Mouse (Mus musculus) kidney, adult 9 months (tissue): ENCODE data around the gene Aldh5a1.
"Not testable (repeated sequence)": the region's sequence is repeated elsewhere in the genome, so short reads cannot be mapped to it uniquely, and the experiment has no call there.

Experiments used
- DNase-seq: peaks from one replicate; pipeline ENCODE4 v3.0.0; 2022

The Aldh5a1 gene

GRCm38 (mm10) chr13:24937108-24937838 is at the start of gene Aldh5a1:
Gene Aldh5a1 (minus strand): TSS chr13:24937661.
- DNase-seq, result peak; percentile 74

- no peak for DNase-seq
These were observed 48.0 kb upstream of the Aldh5a1 start for GRCm38 (mm10) chr13:24985435-24985834.

GRCm38 (mm10) chr13:24981031-24981430 is 43.6 kb upstream of the Aldh5a1 start:
- DNase-seq, result no peak

GRCm38 (mm10) chr13:24977820-24978342 is 40.4 kb upstream of the Aldh5a1 start:
- peak; percentile 95 for DNase-seq

- DNase-seq, result no peak
These were observed 38.9 kb upstream of the Aldh5a1 start for GRCm38 (mm10) chr13:24976384-24976783.

- DNase-seq, result not testable (repeated sequence)
These were observed 34.3 kb upstream of the Aldh5a1 start for GRCm38 (mm10) chr13:24971776-24972175.

- no peak for DNase-seq
These were observed 28.4 kb upstream of the Aldh5a1 start for GRCm38 (mm10) chr13:24965846-24966201.

GRCm38 (mm10) chr13:24965130-24965845 is 27.8 kb upstream of the Aldh5a1 start:
- no peak for DNase-seq

- no peak for DNase-seq
These were observed 24.7 kb upstream of the Aldh5a1 start for GRCm38 (mm10) chr13:24962119-24962518.

- peak; percentile 60 for DNase-seq
These were observed 22.6 kb upstream of the Aldh5a1 start for GRCm38 (mm10) chr13:24960084-24960483.

GRCm38 (mm10) chr13:24958671-24959070 is 21.2 kb upstream of the Aldh5a1 start:
- DNase-seq, result no peak

GRCm38 (mm10) chr13:24955500-24955899 is 18.0 kb upstream of the Aldh5a1 start:
- no peak for DNase-seq

- no peak for DNase-seq
These were observed 17.6 kb upstream of the Aldh5a1 start for GRCm38 (mm10) chr13:24955091-24955490.

- DNase-seq, result no peak
These were observed 15.2 kb upstream of the Aldh5a1 start for GRCm38 (mm10) chr13:24952659-24953058.

GRCm38 (mm10) chr13:24948870-24949269 is 11.4 kb upstream of the Aldh5a1 start:
- DNase-seq, result no peak

- DNase-seq, result no peak
These were observed 9.7 kb upstream of the Aldh5a1 start for GRCm38 (mm10) chr13:24947158-24947557.

GRCm38 (mm10) chr13:24945567-24945966 is 8.1 kb upstream of the Aldh5a1 start:
- no peak for DNase-seq

GRCm38 (mm10) chr13:24943303-24943702 is 5.8 kb upstream of the Aldh5a1 start:
- DNase-seq, result no peak

GRCm38 (mm10) chr13:24942512-24943282 is 5.2 kb upstream of the Aldh5a1 start, which contains the start of gene Gpld1:
Gene Gpld1 (plus strand): TSS chr13:24943152.
- DNase-seq, result no peak

GRCm38 (mm10) chr13:24939472-24939871 is 2.0 kb upstream of the Aldh5a1 start:
- DNase-seq, result no peak

- peak; percentile 88 for DNase-seq
These were observed 1.2 kb upstream of the Aldh5a1 start for GRCm38 (mm10) chr13:24938683-24939082.

- no peak for DNase-seq
These were observed 342 bp upstream of the Aldh5a1 start for GRCm38 (mm10) chr13:24937839-24938166.

- no peak for DNase-seq
These were observed 721 bp downstream of the Aldh5a1 start for GRCm38 (mm10) chr13:24936772-24937107.

- no peak for DNase-seq
These were observed 4.3 kb downstream of the Aldh5a1 start for GRCm38 (mm10) chr13:24933199-24933598.
